Mouse (Mus musculus) embryonic fibroblast, embryonic 13.5 days (primary cell): ENCODE results near the gene Galnt2.

Source experiments
- CTCF ChIP-seq: IDR thresholded peaks from 2 replicates; pipeline ENCODE4 v1.5.1; 2011; ENCODE audit warnings: mild to moderate bottlenecking, control low read depth, low read length, moderate library complexity, borderline replicate concordance; ENCODE audit not compliant: insufficient read depth
- POLR2A ChIP-seq: IDR thresholded peaks from 2 replicates; pipeline ENCODE4 v1.6.1; 2011; ENCODE audit warnings: low read depth, mild to moderate bottlenecking, control low read depth, low read length, moderate library complexity

DNA sequence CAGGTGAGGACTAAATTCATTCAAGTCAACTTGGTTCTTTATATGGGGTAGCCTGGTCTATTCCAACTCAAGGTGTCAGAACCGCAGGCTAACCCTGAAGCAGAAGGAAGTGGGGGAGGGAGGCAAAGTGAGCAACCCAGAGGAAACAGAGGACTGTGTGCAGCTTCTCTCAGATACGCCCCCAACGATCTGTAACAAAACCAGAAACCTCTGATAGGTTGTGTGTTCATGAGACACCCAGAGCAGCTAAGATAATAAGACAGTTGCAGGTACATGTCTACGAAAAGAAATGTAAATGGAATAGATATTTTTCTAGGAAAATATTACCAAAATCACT, 88.1 kb downstream of the Galnt2 start:
- TF ChIP-seq CTCF (no peak), POLR2A (no peak)
